ENCODE assay signal across 14 mouse cellular contexts in the genomic region with DNA sequence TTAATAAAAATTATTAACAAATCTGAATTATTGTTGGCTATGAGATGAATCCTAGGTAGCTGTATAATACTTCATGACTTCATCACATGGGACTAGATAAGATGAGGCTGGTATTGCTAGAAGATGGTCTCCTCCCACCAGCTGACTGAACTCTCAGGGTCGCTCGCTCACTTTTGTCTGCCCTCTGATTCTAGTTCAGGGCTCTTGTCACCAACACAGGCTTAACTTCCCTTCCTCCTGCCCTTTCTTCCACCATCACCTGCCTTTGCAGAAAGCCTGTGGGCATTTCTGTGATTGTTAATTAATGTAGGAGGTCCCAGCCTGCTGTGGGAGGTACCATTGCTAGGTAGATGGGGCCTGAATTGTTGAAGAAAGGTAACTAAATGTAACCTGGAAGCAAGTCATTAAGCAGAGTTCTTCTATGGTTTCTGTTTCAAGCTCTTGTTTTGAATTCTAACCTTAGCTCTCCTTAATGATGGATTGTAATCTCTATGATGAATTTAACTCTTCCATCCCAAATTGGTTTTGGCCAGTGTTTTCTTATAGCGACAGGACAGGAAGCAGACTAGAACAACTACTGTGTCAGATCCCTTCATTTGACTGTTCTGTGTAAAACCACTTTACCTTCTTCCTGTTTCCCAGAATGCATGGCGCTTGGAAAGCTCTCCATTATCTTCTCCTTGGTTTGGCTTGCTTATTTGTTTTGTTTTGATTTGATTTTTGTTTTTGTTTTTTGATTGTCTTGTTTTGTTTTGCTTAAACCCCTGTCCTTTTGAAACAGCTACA.
"Had no signal": no experiment of that assay in that cellular context is flagged by ENCODE, and none has a peak within 500 bp of the region (broad histone marks: within the 10 kb centered on the region; RNA-seq: fewer than 3 reads in every experiment).

No protein-coding gene starts in this region.

- DNase-seq: lung, adult 18-20 months; lung, embryonic 14.5 days; lung, postnatal 4 days; midbrain, embryonic 14.5 days; right cerebral cortex, postnatal 14 days; thymus, adult 2 months; thymus, postnatal 25 days had no signal

- H3K4me1 ChIP-seq: midbrain, embryonic 10.5 days; midbrain, embryonic 12.5 days; neural tube, embryonic 12.5 days; stomach, embryonic 15.5 days had no signal

- H3K36me3 ChIP-seq: midbrain, embryonic 10.5 days; midbrain, embryonic 12.5 days; neural tube, embryonic 12.5 days; stomach, embryonic 15.5 days had no signal

- H3K4me3 ChIP-seq: midbrain, embryonic 10.5 days; midbrain, embryonic 12.5 days; myocyte; neural tube, embryonic 12.5 days; stomach, embryonic 15.5 days had no signal

- H3K4me2 ChIP-seq: lung, embryonic 14.5 days; midbrain, embryonic 12.5 days; neural tube, embryonic 12.5 days; stomach, embryonic 15.5 days had no signal

- H3K9me3 ChIP-seq: midbrain, embryonic 10.5 days; midbrain, embryonic 12.5 days; neural tube, embryonic 12.5 days; stomach, embryonic 15.5 days had no signal

- H3K27me3 ChIP-seq: midbrain, embryonic 12.5 days; neural tube, embryonic 12.5 days; stomach, embryonic 15.5 days had no signal

- ATAC-seq: midbrain, embryonic 16.5 days had no signal

- H3K9ac ChIP-seq: lung, embryonic 14.5 days; midbrain, embryonic 12.5 days; neural tube, embryonic 12.5 days; stomach, embryonic 15.5 days had no signal

- H3K27ac ChIP-seq: midbrain, embryonic 10.5 days; midbrain, embryonic 12.5 days; neural tube, embryonic 12.5 days; stomach, embryonic 15.5 days; stomach, postnatal 0 days had no signal
